Mouse (Mus musculus) midbrain, embryonic 10.5 days (tissue): ENCODE results near the gene 3110009E18Rik. TPM values are rescaled to one million over a fixed set of nuclear protein-coding genes. Genes with fewer than 3 reads are reported as not detected.
A peak's percentile ranks its signal among the peaks of the same experiment; 100 is the strongest.

Source experiments
- DNase-seq: peaks from one replicate; pipeline ENCODE4 v3.0.0-alpha.2; 2017; ENCODE audit warnings: low spot score
- H3K27ac ChIP-seq: fragments of 300-500 bp; sonication (generic); replicated peaks from 2 replicates; pipeline ENCODE4 v1.5.1; 2016; ENCODE audit warnings: mild to moderate bottlenecking
- H3K27me3 ChIP-seq: fragments of 300-500 bp; sonication (generic); 2 replicates; pipeline ENCODE4 v1.6.1; 2016; ENCODE audit warnings: low read depth, mild to moderate bottlenecking; ENCODE audit not compliant: poor library complexity, severe bottlenecking
- H3K36me3 ChIP-seq: fragments of 300-500 bp; sonication (generic); 2 replicates; pipeline ENCODE4 v1.6.1; 2016; ENCODE audit warnings: mild to moderate bottlenecking, moderate library complexity
- H3K4me1 ChIP-seq: fragments of 300-500 bp; sonication (generic); 2 replicates; pipeline ENCODE4 v1.6.1; 2016
- H3K4me3 ChIP-seq: fragments of 300-500 bp; sonication (generic); 2 replicates; pipeline ENCODE4 v1.5.1; 2016; ENCODE audit warnings: mild to moderate bottlenecking, moderate library complexity
- H3K9me3 ChIP-seq: fragments of 300-500 bp; sonication (generic); replicated peaks from 2 replicates; pipeline ENCODE4 v1.6.1; 2016; ENCODE audit warnings: mild to moderate bottlenecking
- WGBS: fragments of 180-500 bp; shearing (Covaris S2); methylation state at CpG from one replicate; pipeline ENCODE4 v1.1.7; 2016; 5-methylcytosine and 5-hydroxymethylcytosine counted together
- polyA plus RNA-seq: library from polyadenylated mRNA; unstranded; fragments of >200 nt; fragmentation: Nextera tagmentation; extraction: Ambion mirVana; gene quantifications from 2 replicates; pipeline ENCODE4 v1.2.1, GENCODE M21; 2016

The 3110009E18Rik gene
- polyA plus RNA-seq, 1 experiment from 2014 or later, result 27.2 TPM

DNA sequence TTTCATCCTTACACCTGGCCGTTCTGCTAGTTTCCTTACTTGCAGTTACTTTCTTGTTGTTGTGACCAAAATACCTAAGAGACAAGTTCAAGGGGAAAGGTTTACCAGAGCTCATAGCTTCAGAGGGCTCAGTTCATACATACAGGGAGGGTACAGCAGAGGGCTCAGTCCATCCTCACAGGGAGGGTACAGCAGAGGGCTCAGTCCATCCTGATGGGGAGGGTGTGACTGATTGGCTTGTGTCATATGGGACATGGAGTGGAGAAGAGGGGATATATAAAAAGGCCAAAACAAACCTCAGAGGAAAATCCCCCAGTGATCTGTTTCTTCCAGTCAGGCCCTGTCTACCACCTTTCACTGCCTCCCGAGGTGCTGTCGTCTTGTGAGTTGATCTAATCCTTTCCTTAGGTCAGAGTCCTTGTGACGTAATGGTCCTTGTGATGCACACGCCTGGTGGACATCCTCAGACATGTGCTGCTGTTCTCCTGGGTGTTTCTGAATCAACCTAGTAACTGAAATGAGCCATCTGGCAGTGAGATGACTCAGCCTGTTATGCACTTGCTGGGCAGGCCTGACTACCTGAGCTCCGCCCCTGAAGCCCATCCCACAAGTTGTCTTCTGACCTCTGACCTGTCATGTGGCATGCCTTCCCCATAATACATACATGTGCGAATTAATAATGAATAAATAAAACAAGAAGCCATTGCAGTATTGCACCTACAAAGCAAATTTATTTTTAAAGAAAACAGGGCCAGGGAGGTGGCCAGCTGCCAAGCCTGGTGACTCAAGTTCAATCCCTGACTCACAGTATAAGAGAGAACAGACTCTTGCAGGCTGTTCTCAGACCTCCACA is 15.2 kb downstream of the 3110009E18Rik start:
- no peak overlapping the region for H3K27ac ChIP-seq
- no peak overlapping the region for H3K4me3 ChIP-seq
- no peaks in the 10 kb centered on the region for H3K9me3 ChIP-seq
- H3K36me3 ChIP-seq, result no peaks in the 10 kb centered on the region
- H3K4me1 ChIP-seq, result peaks cover 12% of the 10 kb centered on the region
- H3K27me3 ChIP-seq, result no peaks in the 10 kb centered on the region
- no peak for DNase-seq
- 86% methylated on average over 7 of the region's 7 CpGs for WGBS

DNA sequence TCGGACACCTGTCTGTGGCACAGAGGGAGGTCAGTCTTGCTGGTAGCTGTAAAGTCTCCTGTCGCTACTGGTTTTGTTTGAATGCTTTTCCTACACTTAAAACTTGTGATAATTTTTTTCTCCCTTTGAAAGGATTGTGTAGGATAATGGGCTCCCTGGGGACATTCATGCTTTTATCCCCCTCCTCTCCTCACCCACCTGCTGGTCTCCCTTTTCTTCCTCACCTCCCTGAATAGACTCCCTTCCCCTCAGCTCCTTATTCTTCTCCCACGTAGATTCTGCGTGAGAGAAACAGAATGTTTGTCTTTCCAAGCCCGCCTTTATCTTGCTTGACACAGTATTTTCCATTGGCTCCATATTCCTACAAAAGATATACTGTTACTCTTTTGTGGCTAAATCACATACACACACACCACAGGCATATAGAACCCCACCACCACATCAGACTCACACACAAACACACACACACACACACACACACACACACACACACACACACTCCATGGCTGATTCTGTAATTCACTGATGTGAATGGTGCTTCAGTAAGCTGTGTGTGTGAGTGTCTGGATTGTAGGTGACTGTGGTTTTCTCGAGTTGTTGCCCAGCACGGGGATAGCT is 18.0 kb downstream of the 3110009E18Rik start:
- H3K36me3 ChIP-seq, result no peaks in the 10 kb centered on the region
- no peaks in the 10 kb centered on the region for H3K27me3 ChIP-seq
- DNase-seq, result no peak
- peaks cover 12% of the 10 kb centered on the region for H3K4me1 ChIP-seq
- no peak overlapping the region for H3K27ac ChIP-seq
- H3K4me3 ChIP-seq, result no peak overlapping the region
- WGBS, result 35% methylated on average over 7 of the region's 7 CpGs
- H3K9me3 ChIP-seq, result no peaks in the 10 kb centered on the region

DNA sequence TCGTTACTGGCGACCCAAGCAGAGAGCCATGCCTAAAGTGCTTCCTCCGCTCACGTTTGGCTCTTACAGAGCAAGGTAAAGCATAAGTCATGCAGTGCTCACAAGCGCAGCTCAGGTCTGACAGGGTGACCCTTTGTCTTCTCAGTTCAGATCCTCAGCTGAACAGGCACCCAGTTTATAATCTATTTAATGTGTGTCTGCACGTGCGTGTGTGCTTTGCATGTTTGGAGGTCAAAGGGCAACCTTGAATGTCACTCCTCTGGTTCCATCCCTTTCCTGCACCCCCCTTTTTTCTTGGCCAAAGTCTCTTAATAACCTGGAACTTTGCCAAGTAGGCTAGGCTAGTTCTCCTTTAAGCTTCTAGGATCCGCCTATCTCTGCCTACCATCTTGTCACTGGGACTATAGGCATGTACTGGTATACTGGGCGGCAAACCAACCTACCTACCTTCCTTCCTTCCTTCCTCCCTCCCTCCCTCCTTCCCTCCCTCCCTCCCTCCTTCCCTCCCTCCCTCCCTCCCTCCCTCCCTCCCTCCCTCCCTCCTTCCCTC is 19.2 kb downstream of the 3110009E18Rik start:
- H3K4me1 ChIP-seq, result peaks cover 12% of the 10 kb centered on the region
- 87% methylated on average over 9 of the region's 9 CpGs for WGBS
- H3K9me3 ChIP-seq, result no peaks in the 10 kb centered on the region
- H3K4me3 ChIP-seq, result no peak overlapping the region
- no peak overlapping the region for H3K27ac ChIP-seq
- DNase-seq, result no peak
- no peaks in the 10 kb centered on the region for H3K36me3 ChIP-seq
- no peaks in the 10 kb centered on the region for H3K27me3 ChIP-seq

DNA sequence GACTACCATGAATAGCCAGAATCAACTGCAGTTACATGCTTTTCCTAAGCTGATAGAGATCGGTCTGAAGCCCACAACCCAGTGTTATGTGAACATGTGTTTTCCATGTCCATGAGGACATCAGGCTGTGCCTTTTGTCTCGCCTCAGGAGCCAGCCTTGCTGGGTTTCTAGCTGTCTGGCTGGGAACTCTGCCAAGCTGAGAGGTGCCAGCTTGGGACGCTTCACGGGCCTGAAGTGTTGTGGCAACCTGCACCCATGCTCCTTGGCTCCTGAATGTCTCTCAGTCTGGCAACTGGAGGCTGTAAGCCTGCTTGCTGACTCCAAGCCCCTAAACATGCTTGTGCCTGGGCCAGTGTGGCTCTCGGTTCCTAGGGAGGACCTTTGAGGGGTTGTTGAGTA is 21.6 kb downstream of the 3110009E18Rik start:
- Histone ChIP-seq H3K27me3 (no peaks in the 10 kb centered on the region), H3K9me3 (no peaks in the 10 kb centered on the region), H3K4me1 (peaks cover 16% of the 10 kb centered on the region), H3K27ac (no peak overlapping the region), H3K4me3 (no peak overlapping the region), H3K36me3 (no peaks in the 10 kb centered on the region)
- 88% methylated on average over 5 of the region's 5 CpGs for WGBS
- DNase-seq, result no peak

DNA sequence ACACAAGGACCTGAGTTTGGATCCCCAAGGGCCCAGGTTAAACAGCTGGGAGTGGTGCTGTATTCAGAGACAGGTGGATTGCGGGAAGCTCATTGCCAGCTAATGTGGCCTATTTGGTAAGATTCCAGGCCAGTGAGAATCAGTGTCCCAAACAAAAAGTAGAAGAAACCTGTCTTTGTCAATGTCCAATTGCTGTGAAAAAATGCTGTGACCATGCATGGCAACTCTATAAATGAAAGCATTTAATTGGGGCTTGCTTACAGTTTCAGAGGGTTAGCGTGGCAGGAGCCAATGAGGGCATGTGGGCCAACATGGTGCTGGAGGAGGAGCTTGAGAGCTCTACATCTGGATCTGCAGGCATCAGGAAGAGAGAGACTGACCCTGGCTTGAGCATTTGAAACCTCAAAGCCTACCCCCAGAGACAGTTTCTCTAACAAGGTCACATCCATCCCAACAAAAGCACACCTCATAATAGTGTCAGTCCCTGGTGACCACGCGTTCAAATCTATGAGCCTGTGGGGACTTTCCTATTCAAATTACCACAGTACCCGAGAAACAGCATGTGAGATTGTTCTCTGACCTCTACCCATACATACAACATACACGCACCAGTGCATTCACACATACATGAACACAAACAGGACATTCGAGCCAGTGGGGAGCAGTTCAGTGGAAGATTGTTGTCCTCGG is 24.7 kb downstream of the 3110009E18Rik start:
- no peaks in the 10 kb centered on the region for H3K36me3 ChIP-seq
- 0 out of 2 replicates have a peak, but pooled peaks cover 4% of the 10 kb centered on the region for H3K4me1 ChIP-seq
- H3K27ac ChIP-seq, result no peak overlapping the region
- H3K9me3 ChIP-seq, result no peaks in the 10 kb centered on the region
- DNase-seq, result no peak
- 91% methylated on average over 8 of the region's 8 CpGs for WGBS
- H3K4me3 ChIP-seq, result no peak overlapping the region
- no peaks in the 10 kb centered on the region for H3K27me3 ChIP-seq

DNA sequence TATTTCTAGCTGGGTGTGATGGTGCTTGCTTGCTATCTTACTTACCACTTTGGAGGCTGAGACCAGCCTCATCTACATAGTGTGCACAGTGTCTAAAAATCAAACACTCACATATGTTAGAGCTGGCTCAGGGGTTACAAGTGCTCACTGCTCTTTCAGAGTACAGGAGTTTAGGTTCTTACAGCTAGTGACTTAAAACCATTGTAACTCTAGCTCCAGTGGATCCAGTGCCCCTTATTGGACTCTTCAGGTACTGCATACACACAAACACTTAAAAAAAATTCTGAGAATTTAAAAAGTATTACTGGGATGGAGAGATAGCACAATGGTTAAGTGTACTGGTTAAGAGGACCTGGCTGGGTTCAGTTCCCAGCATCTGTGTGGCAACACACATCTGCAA is 26.0 kb downstream of the 3110009E18Rik start:
- H3K27ac ChIP-seq, result no peak overlapping the region
- no peaks in the 10 kb centered on the region for H3K36me3 ChIP-seq
- H3K4me3 ChIP-seq, result no peak overlapping the region
- no peaks in the 10 kb centered on the region for H3K9me3 ChIP-seq
- no peaks in the 10 kb centered on the region for H3K27me3 ChIP-seq
- DNase-seq, result no peak
- 0 out of 2 replicates have a peak, but pooled peaks cover 4% of the 10 kb centered on the region for H3K4me1 ChIP-seq

DNA sequence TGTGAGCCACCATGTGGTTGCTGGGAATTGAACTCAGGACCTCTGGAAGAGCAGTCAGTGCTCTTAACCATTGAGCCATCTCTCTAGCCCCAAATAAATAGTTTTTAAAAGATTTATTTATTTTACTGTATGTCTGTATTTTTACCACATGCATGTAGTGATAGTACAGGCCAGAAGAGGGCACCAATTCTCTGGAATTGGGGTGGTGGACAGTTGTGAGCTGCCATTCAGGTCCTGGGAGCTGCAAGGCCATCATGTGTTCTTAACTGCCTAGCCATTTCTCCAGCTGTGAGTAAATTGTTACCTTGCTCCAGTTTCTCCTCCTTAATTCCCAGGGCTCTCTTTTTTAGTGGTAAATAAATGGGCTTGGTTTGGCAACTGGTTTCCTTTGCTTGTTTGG is 33.2 kb downstream of the 3110009E18Rik start:
- Histone ChIP-seq H3K9me3 (no peaks in the 10 kb centered on the region), H3K4me3 (no peak overlapping the region), H3K36me3 (no peaks in the 10 kb centered on the region), H3K27me3 (no peaks in the 10 kb centered on the region), H3K4me1 (no peaks in the 10 kb centered on the region), H3K27ac (no peak overlapping the region)
- peak; percentile 29 for DNase-seq

DNA sequence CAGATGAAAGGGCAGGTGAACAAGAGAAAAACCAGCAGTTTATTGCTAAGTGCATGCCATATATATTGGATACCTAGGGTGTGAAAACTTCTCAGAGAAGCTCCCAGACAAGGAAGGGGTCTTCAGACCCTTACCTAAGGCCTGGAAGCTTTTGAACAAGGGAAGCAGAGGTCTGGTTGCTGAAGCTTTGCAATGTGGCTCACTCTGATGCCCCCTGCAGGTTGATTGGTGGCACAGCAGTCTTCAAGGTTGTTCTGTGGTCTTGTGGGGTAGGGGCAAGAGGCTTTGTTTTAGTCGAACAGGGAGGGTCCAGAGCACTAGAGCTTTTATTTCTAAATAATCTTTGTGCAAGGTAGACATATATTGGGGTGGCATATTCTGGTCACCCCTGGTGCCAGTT is 34.3 kb downstream of the 3110009E18Rik start:
- Histone ChIP-seq H3K9me3 (no peaks in the 10 kb centered on the region), H3K4me3 (no peak overlapping the region), H3K4me1 (no peaks in the 10 kb centered on the region), H3K27ac (no peak overlapping the region), H3K27me3 (no peaks in the 10 kb centered on the region), H3K36me3 (no peaks in the 10 kb centered on the region)
- DNase-seq, result peak; percentile 43
- WGBS, result 31% methylated on average over 1 of the region's 1 CpGs

DNA sequence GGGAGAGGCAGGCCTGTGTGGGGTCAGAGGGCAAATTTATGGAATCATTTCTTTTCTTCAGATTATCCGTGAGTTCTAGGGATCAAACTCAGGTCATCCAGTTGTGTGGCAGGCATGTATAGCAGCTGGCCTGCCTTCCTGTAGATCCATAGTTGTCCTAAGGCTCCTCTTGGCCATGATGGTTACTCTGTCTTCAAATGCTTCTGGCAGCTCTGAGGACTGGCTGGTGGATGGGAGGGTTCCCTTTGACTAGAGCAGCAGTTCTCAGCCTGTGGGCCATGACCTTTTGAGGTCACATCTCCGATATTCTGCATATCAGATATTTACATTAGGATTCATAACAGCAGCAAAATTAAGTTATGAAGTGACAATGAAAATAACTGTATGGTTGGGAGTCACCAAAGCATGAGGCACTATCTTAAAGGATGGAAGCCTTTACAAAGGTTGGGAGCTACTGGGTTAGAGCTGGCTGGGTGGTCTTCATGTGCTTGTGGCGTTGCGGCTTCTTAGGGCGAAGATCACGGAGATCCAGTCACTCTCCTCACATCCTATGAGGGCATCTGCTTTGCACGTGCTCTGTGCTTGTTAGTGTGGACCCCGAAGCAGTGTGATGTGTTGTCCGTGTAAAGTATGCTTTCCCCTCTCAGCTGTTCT is 37.6 kb downstream of the 3110009E18Rik start:
- H3K27ac ChIP-seq, result no peak overlapping the region
- no peaks in the 10 kb centered on the region for H3K36me3 ChIP-seq
- WGBS, result 91% methylated on average over 9 of the region's 9 CpGs
- no peaks in the 10 kb centered on the region for H3K9me3 ChIP-seq
- H3K27me3 ChIP-seq, result no peaks in the 10 kb centered on the region
- no peak for DNase-seq
- no peaks in the 10 kb centered on the region for H3K4me1 ChIP-seq
- H3K4me3 ChIP-seq, result no peak overlapping the region

DNA sequence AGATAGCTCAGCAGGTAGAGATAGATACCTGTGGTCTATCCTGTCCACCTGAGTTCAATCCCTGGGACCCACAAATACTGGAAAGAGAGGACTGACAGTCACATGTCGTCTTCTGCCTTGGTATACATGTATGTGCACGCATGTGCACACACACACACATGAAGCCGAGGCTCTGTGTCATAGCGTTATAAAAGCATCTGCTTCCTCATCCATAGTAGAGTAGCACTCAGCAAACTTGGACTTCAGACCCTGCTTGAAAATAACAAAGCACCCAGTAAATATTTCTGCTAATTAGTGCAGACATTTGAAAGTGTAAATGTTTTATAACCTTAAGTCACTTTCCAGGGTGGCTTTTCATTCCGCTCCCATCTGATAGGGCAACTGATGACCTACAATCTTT is 40.5 kb downstream of the 3110009E18Rik start:
- WGBS, result 97% methylated on average over 5 of the region's 5 CpGs
- no peak overlapping the region for H3K27ac ChIP-seq
- no peaks in the 10 kb centered on the region for H3K27me3 ChIP-seq
- H3K36me3 ChIP-seq, result no peaks in the 10 kb centered on the region
- no peak for DNase-seq
- no peaks in the 10 kb centered on the region for H3K4me1 ChIP-seq
- no peak overlapping the region for H3K4me3 ChIP-seq
- H3K9me3 ChIP-seq, result no peaks in the 10 kb centered on the region

DNA sequence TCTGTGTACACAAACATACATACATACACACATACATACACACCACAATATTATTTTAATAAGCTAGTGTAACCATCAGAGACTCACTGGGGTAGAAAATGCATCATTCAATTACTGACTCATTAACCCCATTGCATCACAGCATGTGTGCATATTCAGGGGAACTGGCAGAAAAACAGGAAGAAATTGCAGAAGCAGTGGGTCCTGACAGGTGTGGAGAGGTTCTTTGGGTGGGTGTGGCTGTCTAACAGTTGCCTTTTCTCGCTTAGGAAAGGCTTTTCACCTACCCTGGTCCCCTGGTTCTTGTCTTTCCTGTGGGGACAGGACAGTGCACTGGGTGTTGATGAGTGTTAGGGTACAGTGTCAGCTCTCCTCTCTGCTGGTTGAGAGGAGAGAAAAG is 41.6 kb downstream of the 3110009E18Rik start:
- WGBS, result 67% methylated on average over 1 of the region's 1 CpGs
- Histone ChIP-seq H3K4me3 (no peak overlapping the region), H3K27ac (no peak overlapping the region), H3K9me3 (no peaks in the 10 kb centered on the region), H3K27me3 (no peaks in the 10 kb centered on the region), H3K36me3 (no peaks in the 10 kb centered on the region), H3K4me1 (no peaks in the 10 kb centered on the region)
- DNase-seq, result no peak

DNA sequence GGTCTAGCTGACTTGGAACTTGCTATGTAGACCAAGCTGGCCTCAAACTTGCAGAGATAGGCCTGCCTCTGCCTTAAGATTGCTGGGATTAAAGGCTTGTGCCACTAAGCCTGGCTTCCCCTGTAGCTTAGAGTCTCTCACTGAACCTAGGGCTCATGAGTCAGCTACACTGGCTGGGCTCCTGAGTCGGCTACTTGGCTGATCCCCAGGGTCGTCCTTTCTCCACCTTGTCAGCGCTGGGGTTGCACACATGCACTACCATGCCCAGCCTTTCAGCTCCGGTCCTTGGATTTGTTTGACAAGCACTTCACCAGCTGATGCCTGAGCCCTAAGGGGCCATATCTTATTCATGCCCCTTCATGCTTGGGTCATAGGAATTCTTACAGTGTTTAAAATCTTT is 47.0 kb downstream of the 3110009E18Rik start:
- no peak overlapping the region for H3K27ac ChIP-seq
- DNase-seq, result no peak
- 82% methylated on average over 4 of the region's 4 CpGs for WGBS

More for the DNA sequence above, 47.0 kb downstream of the 3110009E18Rik start:
- no peaks in the 10 kb centered on the region for H3K36me3 ChIP-seq
- H3K4me3 ChIP-seq, result no peak overlapping the region
- H3K4me1 ChIP-seq, result no peaks in the 10 kb centered on the region
- H3K27me3 ChIP-seq, result no peaks in the 10 kb centered on the region
- H3K9me3 ChIP-seq, result no peaks in the 10 kb centered on the region
